Mouse (Mus musculus): ENCODE measurements at regions not wholly inside any gene's neighbourhood (a gene's known extent, or its start where the extent isn't known, plus 50 kb on each side); places are given as distances from the start of the nearest gene placed in this dataset.

GRCm38 (mm10) chr5:47115882-47116281 lies 867.1 kb upstream of the Slit2 start:
- no peak for DNase-seq (ENCODE audit: low spot score)

- DNase-seq (ENCODE audit: low spot score): no peak
These were observed 887.2 kb upstream of the Slit2 start for GRCm38 (mm10) chr5:47095703-47096102.

GRCm38 (mm10) chr5:47052942-47053341 lies 930.0 kb upstream of the Slit2 start:
- DNase-seq (ENCODE audit: low spot score): peak; percentile 4

DNA sequence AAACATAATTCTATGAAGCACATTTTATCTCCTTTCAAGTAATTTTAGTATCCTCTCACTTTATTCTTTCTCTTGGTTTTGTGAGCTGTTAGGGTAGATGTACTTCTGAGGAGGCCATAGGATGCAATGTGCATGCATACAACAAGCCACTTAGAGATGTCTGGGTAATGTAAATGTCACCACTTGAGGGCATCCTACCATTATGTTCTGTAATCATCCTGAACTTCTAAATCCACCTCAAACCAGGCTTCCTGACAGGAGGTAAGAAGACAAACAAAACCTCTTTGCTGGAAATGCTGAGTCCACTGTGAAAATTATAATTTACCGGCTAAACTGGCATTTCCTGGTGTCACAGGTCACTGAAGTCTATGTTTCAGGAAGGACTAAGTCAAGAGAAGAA lies 946.2 kb upstream of the Slit2 start:
- DNase-seq (ENCODE audit: low spot score): no peak

DNA sequence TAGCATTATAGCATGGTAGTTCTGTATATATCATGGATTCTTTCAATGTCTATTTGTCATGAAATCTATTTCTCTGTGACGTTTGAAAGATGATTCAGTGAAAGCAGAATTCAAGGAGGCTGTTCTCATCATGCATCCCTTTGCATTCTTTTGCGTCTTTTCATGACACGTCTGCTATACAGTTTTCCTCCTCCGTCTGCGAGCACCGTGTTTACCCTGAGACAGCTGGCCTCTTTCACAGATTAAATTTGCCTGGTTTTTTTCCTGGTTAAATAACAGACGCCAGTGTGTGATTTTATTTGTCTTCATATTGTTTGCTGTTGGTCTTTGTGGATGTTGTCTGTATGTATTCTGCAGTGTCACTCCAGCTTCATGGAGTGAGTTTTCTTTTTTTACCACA lies 948.9 kb upstream of the Slit2 start:
- no peak for DNase-seq (ENCODE audit: low spot score)

- DNase-seq (ENCODE audit: low spot score): no peak
These were observed 968.6 kb upstream of the Slit2 start for GRCm38 (mm10) chr5:47014351-47014750.

GRCm38 (mm10) chr5:46992557-46992956 lies 990.4 kb upstream of the Slit2 start:
- DNase-seq (ENCODE audit: low spot score): no peak

- no peak for DNase-seq (ENCODE audit: low spot score)
These were observed 996.4 kb upstream of the Slit2 start for GRCm38 (mm10) chr5:46986519-46986918.

GRCm38 (mm10) chr5:46980326-46980725 lies 1002.6 kb upstream of the Slit2 start:
- DNase-seq (ENCODE audit: low spot score): no peak

DNA sequence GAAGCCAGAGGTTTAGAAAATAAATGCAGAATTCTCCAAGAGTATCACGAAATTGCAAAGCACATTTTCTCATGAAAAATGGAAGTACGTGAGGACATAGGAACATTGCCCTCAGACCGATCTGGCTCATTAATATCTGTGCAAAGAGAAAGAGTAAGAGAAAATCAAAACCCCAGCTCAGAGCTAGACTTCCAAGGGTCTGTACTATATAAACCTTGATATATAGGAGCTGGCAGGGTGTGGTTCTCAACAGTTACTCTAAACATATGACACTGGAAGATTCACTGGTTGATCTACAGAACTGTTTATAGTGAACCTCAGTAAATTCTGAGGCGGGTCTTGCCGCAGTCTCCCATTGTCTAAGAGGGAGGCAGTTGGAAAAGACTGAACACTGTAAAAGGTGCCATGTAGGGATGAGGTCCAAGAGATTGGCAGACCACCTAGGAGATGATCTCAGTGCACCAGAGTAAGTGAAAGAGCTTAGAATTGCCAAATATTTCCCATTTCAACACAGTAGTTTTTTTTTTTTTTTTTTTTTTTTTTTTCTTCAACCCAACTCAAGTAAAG lies 1014.0 kb upstream of the Slit2 start:
- no peak for DNase-seq (ENCODE audit: low spot score)

GRCm38 (mm10) chr5:46960749-46961148 lies 1022.2 kb upstream of the Slit2 start:
- DNase-seq (ENCODE audit: low spot score): no peak

GRCm38 (mm10) chr5:46926324-46926723 lies 1056.6 kb upstream of the Slit2 start:
- no peak for DNase-seq (ENCODE audit: low spot score)

- DNase-seq (ENCODE audit: low spot score): no peak
These were observed 1044.5 kb upstream of the Lcorl start for GRCm38 (mm10) chr5:46901909-46902308.

DNA sequence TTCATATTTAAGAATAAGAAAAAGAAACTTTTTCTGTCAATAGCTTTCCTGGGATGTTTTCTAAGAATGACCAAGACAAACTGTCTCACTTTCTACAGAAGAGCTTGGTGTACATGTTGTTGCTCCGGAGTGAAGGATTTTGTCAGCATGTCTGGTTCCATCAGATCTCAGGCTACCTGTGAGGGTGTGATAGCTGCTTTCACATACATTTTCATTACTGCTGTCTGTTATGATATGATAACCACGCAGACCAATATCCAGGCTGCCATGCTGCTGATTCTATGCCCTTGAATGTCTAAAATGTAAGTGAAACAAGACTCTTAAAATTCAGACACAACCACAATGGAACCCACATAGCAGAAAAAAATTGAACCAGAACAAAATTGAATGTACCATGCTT lies 1036.6 kb upstream of the Lcorl start:
- no peak for DNase-seq (ENCODE audit: low spot score)

- no peak for DNase-seq (ENCODE audit: low spot score)
These were observed 1026.5 kb upstream of the Lcorl start for GRCm38 (mm10) chr5:46883956-46884355.

DNA sequence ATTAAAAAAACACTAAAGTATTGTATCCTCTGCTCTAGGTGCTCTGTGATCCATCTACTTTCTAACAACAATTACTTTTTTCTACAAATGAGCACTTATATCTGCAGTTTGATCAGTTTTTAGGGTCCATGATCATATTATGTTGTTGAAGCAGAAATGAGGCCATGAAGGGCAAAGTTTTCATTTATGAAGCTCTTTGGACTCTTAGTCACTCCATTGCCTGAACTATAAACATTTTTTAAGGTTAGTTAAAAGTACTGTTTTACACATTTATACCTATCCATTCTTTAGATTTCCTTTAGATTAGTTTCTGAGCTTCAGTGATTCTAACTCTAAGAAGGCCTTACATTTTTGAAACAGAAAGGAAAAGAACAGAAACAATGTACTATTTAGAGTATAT lies 999.4 kb upstream of the Lcorl start:
- DNase-seq (ENCODE audit: low spot score): no peak

DNA sequence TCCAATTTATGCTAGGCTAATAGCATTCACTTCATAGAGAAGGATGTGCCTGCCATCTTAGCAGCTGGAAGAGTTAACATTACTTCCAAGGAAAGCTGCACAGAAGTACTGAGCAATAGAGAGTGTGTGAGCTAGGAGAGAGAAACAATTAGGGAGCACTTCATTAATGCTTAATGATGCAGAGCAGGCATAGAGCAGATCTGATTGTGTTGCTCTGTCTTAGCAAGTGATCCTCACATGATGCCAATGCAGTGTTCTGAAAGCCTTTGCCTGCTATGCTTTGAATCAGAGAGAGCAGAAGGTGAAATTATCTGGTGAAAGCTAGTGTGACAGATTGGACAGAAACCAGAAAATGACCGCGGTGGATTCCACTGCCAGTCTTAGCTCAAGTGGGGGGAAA lies 987.8 kb upstream of the Lcorl start:
- no peak for DNase-seq (ENCODE audit: low spot score)

GRCm38 (mm10) chr5:46836810-46837209 lies 979.4 kb upstream of the Lcorl start:
- no peak for DNase-seq (ENCODE audit: low spot score)

DNA sequence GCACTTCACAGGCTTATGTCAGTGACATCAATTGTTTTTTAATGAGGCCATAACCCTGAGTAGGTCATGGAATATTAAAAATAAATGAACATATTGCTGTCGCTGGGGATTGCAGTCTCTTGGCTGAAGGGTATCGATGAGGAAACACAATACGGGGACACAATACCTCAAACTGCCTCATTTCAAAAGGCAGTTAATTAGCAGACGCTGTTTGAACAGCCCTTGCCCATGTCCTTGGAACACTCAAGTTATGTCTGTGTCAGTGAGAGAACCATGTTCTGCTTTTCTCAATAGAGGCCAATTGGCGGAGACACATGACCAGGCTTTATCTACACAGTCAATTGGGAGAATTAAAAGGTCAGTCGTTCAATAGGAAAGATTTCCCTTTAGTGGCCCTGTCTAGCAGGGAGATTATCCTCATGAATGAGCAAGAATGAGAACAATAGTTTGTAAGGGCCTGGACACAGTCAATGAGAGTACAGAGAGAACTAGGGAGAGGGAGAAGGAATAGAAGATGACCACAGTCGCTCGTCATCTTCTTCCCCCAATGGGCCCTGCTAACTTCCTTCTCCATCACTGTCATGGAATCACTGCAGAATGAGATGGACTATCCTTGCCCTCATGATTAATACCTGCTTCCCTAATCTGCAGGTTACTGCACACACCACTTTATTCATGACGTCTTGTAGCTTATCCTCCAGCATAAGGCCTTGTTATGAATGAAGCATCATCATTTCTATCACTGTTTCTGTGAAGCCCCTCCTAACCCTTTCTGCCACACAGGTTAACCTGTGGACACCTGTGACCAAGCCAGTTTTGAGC lies 973.6 kb upstream of the Lcorl start:
- DNase-seq (ENCODE audit: low spot score): no peak

GRCm38 (mm10) chr5:46830114-46830513 lies 972.7 kb upstream of the Lcorl start:
- DNase-seq (ENCODE audit: low spot score): no peak

GRCm38 (mm10) chr5:46826381-46826780 lies 969.0 kb upstream of the Lcorl start:
- no peak for DNase-seq (ENCODE audit: low spot score)

DNA sequence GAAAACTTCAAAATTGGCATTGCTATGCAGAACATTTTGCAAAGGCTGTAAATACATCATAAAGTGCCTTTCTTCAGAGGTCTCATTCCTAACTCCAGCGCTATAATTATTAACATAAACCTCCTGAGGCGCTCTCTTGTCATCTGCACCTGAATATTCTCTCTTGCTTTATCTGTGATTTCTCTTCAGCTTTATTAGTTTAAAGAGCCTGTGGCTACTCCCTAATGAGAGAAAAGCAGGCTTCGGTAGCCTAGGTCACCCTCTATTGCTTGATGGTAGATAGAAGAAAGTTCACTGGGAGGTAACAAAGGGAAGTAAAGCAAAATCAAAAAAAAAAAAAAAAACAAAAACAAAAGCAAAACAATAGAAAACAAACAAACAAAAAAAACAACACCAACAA lies 967.5 kb upstream of the Lcorl start:
- DNase-seq (ENCODE audit: low spot score): no peak

- no peak for DNase-seq (ENCODE audit: low spot score)
These were observed 937.7 kb upstream of the Lcorl start for GRCm38 (mm10) chr5:46795102-46795501.
